Mouse (Mus musculus): ENCODE measurements around the gene Aamp. TPM values are rescaled to one million over a fixed set of nuclear protein-coding genes. Genes with fewer than 3 reads are reported as not detected.

Aamp gene
- total RNA-seq, 1 experiment from 2014 or later, result 118 TPM

GRCm38 (mm10) chr1:74303509-74304338, 19.2 kb upstream of the Aamp start:
- ATAC-seq (ENCODE audit: extremely low read depth, insufficient number of reproducible peaks, low FRiP score, poor library complexity, severe bottlenecking), result peak; percentile 37

- no peak for ATAC-seq (ENCODE audit: extremely low read depth, insufficient number of reproducible peaks, low FRiP score, poor library complexity, severe bottlenecking)
These were observed 18.3 kb upstream of the Aamp start for GRCm38 (mm10) chr1:74302835-74303234.

DNA sequence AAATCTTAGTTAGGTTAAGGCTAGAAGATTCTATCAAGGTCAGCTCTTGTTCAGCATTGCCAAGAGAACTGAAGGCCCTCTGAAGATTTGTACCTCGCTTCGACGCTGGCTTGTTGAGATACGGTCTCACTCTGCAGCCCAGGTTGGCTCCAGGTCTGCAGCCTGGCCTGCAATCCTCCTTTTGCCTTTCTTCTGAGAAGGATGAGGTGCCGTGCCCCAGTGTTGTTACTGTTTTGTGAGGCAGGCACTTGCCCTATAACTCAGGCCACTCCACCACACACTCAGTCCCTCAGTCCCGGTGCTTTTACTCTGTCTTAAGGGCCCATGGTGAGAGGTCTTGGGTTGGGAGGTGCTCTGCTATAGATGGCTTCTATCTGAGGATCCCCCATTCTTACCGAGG, 17.7 kb upstream of the Aamp start:
- ATAC-seq (ENCODE audit: extremely low read depth, insufficient number of reproducible peaks, low FRiP score, poor library complexity, severe bottlenecking), result no peak

DNA sequence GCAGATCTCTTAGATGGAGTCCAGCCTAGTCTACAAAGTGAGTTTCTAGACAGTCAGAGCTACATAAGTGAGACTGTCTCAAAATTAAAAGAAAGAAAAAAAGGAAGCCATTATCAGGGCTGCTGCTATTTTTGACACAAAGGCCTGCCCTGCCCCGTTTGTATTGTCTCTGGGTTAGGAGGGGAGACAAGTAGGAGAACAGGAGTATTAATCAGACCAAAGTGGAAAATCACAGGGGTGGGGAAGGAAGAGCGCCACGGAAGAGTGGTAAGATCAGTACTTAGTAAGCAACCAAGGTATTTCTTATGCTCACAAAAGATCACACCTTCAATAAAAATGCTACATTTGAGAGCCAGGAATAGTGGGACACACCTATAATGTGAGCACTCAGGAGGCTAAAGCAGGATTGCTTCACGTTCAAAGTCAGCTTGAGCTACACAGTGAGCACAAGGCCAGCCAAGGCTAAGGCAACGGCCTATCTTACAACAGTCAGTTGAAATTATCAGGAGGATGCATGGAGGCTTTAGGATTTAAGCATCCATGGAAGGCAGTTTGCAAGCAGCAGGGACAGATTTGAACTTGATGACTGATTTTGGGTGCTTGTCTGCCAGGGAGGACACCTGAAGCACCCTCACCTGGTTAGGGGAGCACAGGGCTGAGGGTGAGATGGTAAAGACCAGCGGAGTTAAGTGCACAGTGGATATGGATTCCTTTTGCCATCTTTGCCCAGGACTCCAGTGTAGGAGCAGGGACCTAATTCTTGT, 16.0 kb upstream of the Aamp start:
- no peak for ATAC-seq (ENCODE audit: extremely low read depth, insufficient number of reproducible peaks, low FRiP score, poor library complexity, severe bottlenecking)

DNA sequence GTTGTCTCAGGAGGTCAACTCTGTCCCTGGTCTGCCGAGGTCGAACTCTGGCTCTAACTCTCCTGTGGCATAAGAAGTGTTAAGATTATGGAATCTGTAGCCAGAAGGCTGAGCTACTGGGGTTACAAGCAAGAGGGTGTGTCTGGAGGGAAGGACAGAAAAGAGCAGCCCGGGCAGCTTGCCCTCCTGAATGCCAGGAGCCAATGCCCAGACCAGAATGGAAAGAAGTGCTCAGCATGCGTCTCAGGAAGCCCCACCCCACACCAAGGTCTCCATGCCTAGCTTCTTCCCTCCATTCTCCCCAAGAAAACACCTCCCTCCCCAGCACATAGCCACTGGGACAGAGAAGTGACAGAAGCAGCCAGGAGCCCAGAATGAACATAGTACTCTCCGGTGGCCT, 14.5 kb upstream of the Aamp start:
- ATAC-seq (ENCODE audit: extremely low read depth, insufficient number of reproducible peaks, low FRiP score, poor library complexity, severe bottlenecking), result no peak

DNA sequence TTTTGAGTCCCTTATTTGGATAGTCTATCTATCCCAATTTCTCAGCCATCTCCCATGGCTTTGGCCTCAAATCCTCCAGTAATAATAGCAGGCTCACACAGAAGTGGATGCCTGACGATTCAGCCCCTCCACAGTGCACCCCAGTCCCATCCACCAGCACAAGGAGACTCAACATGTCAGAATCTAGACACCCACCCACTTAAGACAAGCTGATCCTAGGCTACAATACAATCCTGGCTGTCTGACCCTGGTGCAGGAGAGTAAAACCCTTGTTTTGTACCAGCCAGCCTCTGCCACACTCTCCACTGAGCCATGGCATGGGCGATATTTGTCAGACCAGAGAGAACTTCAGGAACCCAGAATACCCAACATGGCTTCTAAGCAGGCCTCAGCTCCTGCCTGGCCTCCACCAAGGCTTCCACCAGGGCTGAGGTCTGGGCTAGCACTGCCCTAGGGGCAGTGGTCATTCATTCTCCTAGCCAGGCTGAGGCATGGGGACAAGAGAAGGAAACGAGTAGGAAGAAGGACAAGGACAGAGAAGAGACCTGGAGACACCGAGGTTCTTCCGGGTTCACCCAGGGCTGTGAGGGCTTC, 13.7 kb upstream of the Aamp start:
- ATAC-seq (ENCODE audit: extremely low read depth, insufficient number of reproducible peaks, low FRiP score, poor library complexity, severe bottlenecking), result no peak

DNA sequence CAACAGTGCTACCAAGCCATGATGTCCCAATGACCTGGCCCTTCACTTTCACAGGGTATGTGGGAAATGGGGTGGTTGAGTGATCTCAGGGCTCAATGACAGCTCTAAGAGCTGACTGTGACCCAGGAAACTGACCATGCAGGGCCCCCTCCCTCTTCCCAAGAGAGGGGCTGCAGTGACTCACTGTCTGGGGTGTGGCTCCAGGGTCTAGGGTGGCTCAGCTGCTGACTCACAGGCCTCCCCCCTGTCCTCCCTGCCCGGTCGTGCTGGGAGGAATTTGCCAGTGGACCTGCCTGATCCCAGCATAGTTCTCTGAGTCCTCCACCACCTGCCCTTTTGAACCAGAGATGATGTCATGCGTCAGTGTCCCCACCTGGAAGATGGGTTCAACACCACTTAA, 12.7 kb upstream of the Aamp start:
- no peak for ATAC-seq (ENCODE audit: extremely low read depth, insufficient number of reproducible peaks, low FRiP score, poor library complexity, severe bottlenecking)

- no peak for ATAC-seq (ENCODE audit: extremely low read depth, insufficient number of reproducible peaks, low FRiP score, poor library complexity, severe bottlenecking)
These were observed 11.9 kb upstream of the Aamp start for GRCm38 (mm10) chr1:74296477-74296876.

GRCm38 (mm10) chr1:74295456-74296171, 11.1 kb upstream of the Aamp start:
- ATAC-seq (ENCODE audit: extremely low read depth, insufficient number of reproducible peaks, low FRiP score, poor library complexity, severe bottlenecking), result no peak

DNA sequence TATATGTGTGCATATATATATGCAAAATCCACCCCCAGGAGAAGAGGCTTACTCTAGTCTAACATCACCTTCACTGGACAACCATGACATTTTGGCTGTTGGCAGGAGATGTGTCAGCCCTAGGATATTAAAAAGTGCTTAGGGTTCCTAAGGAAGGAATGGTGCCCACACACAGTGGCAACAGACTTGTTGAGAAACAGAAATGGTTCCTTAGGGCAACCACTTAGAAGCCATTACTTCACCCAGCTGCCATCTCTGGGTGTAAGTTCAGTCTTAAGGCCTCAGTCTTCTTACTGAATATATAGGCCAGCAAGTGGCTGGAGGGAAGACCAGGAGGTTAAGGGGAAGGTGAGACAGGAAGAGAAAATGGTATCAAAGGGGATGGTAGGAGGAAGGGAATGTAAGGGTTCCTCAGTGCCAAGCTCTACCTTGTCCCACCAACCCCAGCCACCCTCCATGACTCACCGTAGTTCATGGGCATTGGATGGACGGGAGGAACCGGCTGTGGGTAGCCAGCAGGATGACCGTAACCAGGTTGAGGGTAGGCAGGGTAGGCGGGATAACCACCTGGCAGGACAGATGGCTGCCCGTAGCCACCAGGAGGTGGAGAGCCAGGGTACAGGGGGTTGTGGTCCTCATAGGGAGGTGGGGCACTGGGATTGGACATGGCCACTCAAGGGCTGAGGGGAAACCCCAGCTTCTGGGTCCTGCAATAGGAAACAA, 10.4 kb upstream of the Aamp start:
- no peak for ATAC-seq (ENCODE audit: extremely low read depth, insufficient number of reproducible peaks, low FRiP score, poor library complexity, severe bottlenecking)

- ATAC-seq (ENCODE audit: extremely low read depth, insufficient number of reproducible peaks, low FRiP score, poor library complexity, severe bottlenecking), result no peak
These were observed 9.6 kb upstream of the Aamp start for GRCm38 (mm10) chr1:74294090-74294643.

DNA sequence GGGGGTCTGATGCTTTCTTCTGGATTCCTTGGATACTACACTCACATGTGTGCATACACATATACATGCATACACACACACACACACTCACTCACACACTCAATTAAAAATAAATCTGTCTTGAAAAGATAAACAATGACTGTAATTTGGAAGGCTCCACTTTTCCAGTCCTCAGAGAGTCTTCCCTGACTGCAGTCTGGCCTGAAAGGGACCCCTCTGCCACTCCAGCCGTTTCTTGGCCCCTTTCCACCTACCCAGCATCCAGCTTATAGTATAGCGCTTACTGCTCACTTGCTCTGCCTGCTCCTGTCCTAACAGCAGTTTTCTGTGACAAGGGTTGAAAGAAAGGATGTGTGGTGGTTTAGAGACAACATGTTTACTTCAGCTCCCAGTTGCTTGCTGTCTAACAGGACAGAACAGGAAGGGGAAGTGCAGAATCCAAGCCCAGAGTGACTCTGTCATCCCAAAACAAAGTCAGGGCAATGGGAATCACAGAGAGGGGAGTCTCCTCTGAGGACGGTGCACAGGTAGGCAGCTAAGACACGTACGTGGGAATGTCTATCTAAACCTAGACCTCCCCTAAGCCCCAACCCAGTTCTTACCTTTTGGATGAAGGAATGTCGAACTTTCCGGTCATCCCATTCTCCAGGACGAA, 8.9 kb upstream of the Aamp start:
- no peak for ATAC-seq (ENCODE audit: extremely low read depth, insufficient number of reproducible peaks, low FRiP score, poor library complexity, severe bottlenecking)

GRCm38 (mm10) chr1:74292331-74293020, 7.9 kb upstream of the Aamp start:
- no peak for ATAC-seq (ENCODE audit: extremely low read depth, insufficient number of reproducible peaks, low FRiP score, poor library complexity, severe bottlenecking)

GRCm38 (mm10) chr1:74290141-74290540, 5.6 kb upstream of the Aamp start:
- ATAC-seq (ENCODE audit: extremely low read depth, insufficient number of reproducible peaks, low FRiP score, poor library complexity, severe bottlenecking), result no peak

- no peak for ATAC-seq (ENCODE audit: extremely low read depth, insufficient number of reproducible peaks, low FRiP score, poor library complexity, severe bottlenecking)
These were observed 5.2 kb upstream of the Aamp start for GRCm38 (mm10) chr1:74289740-74290139.

DNA sequence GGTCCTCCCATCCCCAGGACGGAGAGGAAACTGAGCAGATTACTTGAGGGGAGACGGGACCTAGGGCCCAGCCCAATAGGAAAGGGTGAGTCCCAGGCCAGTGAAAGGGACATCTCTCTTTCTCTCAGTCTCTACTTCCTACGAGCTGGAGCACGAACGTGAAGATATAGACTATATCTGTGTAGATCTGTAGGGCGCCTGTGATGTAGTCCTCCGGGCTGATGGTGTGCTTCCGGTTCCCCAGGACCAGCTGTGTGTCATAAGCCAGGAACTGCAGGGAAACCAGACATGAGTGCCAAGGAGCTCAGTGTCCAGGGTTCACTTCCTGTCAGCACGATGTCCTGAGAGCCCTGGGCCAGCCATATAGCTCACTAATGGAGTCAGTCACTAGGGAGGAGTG, 4.7 kb upstream of the Aamp start:
- no peak for ATAC-seq (ENCODE audit: extremely low read depth, insufficient number of reproducible peaks, low FRiP score, poor library complexity, severe bottlenecking)

GRCm38 (mm10) chr1:74288327-74288726, 3.8 kb upstream of the Aamp start:
- ATAC-seq (ENCODE audit: extremely low read depth, insufficient number of reproducible peaks, low FRiP score, poor library complexity, severe bottlenecking), result no peak

All from neutrophil, adult 5-6 weeks (primary cell).